Mouse (Mus musculus) ES-Bruce4 (cell line): ENCODE measurements around the gene Olfr1444.

Source experiments
- CTCF ChIP-seq: IDR thresholded peaks from one replicate; pipeline ENCODE4 v1.8.1; 2011; ENCODE audit warnings: low read depth, low read length
- POLR2A ChIP-seq: IDR thresholded peaks from one replicate; pipeline ENCODE4 v1.8.1; 2011; ENCODE audit warnings: low read length; ENCODE audit not compliant: insufficient read depth

- no peak for TF ChIP-seq POLR2A
- no peak for TF ChIP-seq CTCF
Observed at GRCm38 (mm10) chr19:12812644-12813364, 44.3 kb upstream of the Olfr1444 start.
